31 mouse cellular contexts compared by ENCODE assay signal in genomic region chr8:66200169-66200568, GRCm38 (mm10).
"Had no signal": no experiment of that assay in that cellular context is flagged by ENCODE, and none has a peak within 500 bp of the region (broad histone marks: within the 10 kb centered on the region; RNA-seq: fewer than 3 reads in every experiment).

No protein-coding gene starts in this region.

- H3K27me3 ChIP-seq: heart, embryonic 12.5 days; heart, embryonic 13.5 days; heart, embryonic 15.5 days; hindbrain, embryonic 12.5 days; hindbrain, embryonic 13.5 days; hindbrain, embryonic 15.5 days; intestine, embryonic 15.5 days; kidney, embryonic 15.5 days had no signal

- ATAC-seq: hindbrain, embryonic 16.5 days; hindbrain, postnatal 0 days; inflammation-experienced regulatory T-cells, adult 6 months; intestine, embryonic 15.5 days; intestine, embryonic 16.5 days; intestine, postnatal 0 days had no signal

- DNase-seq: heart, postnatal 10 days; heart, postnatal 14 days; heart, postnatal 36 days; kidney, adult 11 months; kidney, adult 18-20 months; kidney, adult 2 months; kidney, adult 8-10 months; kidney, adult 9 months; kidney, postnatal 10 days; kidney, postnatal 14 days; kidney, postnatal 25 days; kidney, postnatal 36 days; kidney, postnatal 4 days; layer of hippocampus, adult 9-11 months; layer of hippocampus, postnatal 36 days had no signal

- H3K36me3 ChIP-seq: heart, embryonic 12.5 days; heart, embryonic 13.5 days; heart, embryonic 15.5 days; hindbrain, embryonic 10.5 days; hindbrain, embryonic 12.5 days; hindbrain, embryonic 13.5 days; hindbrain, embryonic 15.5 days; intestine, embryonic 15.5 days; kidney, embryonic 15.5 days had no signal

- H3K9me3 ChIP-seq: heart, embryonic 12.5 days; heart, embryonic 13.5 days; heart, embryonic 15.5 days; hindbrain, embryonic 10.5 days; hindbrain, embryonic 12.5 days; hindbrain, embryonic 13.5 days; hindbrain, embryonic 15.5 days; intestine, embryonic 15.5 days; kidney, embryonic 15.5 days had no signal

- H3K4me1 ChIP-seq: heart, embryonic 12.5 days; heart, embryonic 13.5 days; heart, embryonic 15.5 days; hindbrain, embryonic 10.5 days; hindbrain, embryonic 12.5 days; hindbrain, embryonic 13.5 days; hindbrain, embryonic 15.5 days; intestine, embryonic 15.5 days; kidney, embryonic 15.5 days had no signal

- H3K4me3 ChIP-seq: heart, embryonic 12.5 days; heart, embryonic 13.5 days; heart, embryonic 15.5 days; hindbrain, embryonic 10.5 days; hindbrain, embryonic 12.5 days; hindbrain, embryonic 13.5 days; hindbrain, embryonic 15.5 days; intestine, embryonic 15.5 days; kidney, embryonic 15.5 days; layer of hippocampus, adult 2 months; left cerebral cortex, adult 2 months had no signal
